Mouse (Mus musculus): ENCODE results near the gene Paxx. TPM values are rescaled to one million over a fixed set of nuclear protein-coding genes. Genes with fewer than 3 reads are reported as not detected.

Gene Paxx
- total RNA-seq (2023) = 83.0 TPM

DNA sequence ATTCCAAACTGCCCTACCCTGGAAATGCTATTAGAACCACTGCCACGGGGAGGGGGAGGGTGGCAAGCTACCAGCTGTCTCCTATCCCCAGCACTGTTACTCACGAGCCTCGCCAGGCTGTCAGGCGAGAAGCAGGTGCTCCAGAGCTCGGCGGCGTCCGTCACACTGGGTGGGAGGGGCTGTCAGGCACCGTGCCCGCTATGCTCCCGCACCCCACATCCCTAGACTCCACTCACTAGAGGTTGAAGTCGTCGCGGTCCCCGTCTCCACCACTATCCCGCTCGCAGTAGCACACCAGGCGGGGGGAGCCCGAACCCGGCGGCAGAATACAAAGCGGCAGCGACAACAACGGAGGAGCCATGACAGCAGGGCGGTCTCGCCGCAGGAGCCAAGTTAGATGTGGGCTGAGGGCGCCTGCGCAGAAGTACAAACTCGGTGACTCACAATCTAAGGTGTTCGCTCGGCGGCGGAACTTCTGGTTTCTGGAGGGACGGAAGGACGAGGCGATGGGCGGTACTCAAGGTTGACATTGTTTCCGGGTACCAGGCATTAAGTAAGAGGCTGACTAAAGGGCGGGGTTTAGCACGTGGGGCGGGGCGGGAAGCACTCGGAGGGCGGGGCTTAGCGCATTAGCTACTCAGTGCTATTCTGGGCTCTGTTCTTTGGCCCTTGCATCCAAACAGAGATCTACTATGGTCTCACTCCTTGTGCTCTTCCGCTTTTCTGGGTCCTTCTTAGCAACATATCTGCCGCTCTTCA lies at the start of gene Paxx:
Paxx (minus strand) TSS at position 544 of the 759 bp plus-strand sequence.

DNA sequence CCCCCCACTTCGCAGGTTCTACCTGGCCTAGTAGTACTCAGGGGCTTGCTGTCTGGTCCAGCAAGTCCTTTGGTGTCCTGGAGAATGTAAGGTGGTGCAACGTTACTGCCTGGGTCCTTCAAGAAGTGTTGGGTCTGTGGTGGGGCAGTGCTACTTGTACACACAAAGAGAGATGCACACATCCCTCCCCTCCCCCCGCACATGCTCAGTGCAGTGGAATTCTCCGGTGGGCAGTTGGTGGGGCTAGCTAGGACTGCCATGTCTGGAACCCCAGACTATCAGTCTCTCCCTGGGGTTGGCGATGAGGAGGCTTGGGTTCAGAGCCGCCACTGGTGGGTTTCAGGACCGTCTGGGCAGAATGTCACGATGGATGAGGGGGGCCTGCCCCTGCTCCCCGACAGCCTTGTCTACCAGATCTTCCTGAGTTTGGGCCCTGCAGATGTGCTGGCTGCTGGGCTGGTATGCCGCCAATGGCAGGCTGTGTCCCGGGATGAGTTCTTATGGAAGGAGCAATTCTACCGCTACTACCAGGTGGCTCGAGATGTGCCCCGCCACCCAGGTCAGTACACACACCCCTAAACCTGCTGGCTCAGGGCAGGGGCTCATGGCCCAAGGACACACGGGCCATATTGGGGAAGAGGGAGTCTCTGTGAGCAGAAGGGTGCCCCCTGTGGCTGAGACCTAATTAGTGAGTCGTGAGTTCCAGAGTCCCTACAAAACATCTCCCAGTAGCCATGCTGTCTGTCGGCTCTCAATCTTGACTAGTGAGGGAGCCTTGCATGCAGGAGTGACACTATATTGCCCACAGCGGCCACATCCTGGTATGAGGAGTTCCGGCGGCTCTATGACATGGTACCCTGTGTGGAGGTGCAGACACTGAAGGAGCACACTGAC lies 40.9 kb upstream of the Paxx start, which contains the start of gene C8g:
C8g (minus strand) TSS at position 127 of the 894 bp plus-strand sequence.

DNA sequence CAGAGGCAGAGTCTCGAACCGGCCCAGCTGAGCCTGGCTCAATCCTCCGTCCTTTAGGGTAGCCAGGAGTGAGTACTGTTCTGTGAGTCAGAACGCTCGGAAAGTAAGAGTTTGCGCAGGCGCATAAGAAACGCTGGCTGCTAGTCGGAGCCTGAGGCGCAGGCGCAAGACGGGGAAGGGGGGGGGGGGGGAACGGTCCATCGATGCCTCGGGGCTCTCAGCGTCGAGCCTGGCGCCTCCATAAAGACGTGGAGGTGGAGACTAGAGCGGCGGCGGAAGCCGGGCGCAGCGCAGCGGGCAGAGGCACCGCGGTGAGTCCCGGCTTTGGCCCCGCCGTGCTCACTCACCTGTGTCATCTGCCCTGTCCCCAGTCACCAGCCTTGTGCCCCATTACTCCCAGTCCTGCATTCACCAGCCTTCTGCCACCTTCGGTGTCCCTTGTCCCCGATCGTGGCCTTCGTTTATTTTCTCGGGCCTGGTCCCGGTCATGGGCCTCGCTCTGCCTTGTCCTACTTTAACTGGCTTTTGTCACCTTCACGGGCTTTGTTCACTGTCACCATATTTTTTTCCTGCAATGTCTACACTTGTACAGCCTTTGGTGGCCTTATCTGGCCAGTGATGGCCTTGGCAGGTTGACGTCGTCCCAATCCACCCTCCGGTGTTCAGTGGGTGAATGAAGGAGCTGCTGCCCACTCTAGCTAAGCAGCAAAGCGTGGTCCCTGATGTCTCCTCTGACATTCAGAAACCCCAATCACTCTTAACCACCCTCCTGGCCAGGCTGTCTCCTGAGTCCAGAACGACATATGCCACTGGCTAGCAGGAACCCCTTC lies 39.9 kb upstream of the Paxx start, which contains the start of gene Fbxw5:
Fbxw5 (plus strand) TSS at position 175 of the 830 bp plus-strand sequence.

DNA sequence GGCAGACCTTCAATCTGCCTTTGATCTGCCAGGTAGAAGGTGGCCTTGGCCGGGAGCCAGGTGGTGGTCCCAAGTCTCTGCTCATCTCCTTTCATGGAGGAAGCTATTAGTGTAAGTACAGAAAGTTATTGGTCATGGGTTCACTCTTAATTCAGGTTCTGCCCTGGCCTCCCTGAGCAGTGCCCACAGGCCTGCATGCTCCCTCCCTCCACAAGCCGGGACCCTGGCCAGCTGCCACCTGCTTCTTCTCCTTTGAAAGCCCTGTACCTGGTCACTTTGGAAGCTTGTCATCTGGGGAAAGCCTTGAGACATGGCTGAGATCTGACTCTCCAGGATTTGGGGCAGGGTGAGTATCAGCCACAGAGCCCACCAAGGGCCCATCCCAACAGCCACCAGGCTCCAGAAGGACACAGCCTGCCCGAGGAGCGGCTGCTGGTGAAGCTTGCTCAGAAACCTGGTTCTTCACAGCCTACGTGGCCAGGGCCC lies 32.6 kb upstream of the Paxx start, which contains the start of gene Lcn12:
Lcn12 (minus strand) TSS at position 436 of the 486 bp plus-strand sequence.

DNA sequence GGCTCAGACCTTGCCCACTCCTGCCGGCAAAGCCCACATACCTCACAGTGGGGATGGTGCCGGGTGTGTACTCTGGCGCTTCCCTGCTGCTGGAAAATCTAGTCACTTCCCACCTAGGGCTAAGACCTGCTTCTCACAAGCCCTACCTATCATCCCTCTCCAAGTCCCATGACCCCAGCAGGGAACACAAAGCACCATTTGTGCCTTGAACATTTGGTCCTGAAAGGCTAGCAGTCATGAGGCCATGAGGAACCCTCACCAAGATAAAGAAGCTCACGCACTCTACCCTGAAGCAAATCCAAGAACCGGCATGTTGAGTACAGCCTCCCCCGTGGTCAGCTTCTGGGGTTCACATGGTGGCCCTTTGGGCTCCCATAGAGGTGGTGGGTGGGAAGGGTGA lies 9.1 kb upstream of the Paxx start, which contains the start of gene Ptgds:
Ptgds (minus strand) TSS at position 78 of the 400 bp plus-strand sequence.

DNA sequence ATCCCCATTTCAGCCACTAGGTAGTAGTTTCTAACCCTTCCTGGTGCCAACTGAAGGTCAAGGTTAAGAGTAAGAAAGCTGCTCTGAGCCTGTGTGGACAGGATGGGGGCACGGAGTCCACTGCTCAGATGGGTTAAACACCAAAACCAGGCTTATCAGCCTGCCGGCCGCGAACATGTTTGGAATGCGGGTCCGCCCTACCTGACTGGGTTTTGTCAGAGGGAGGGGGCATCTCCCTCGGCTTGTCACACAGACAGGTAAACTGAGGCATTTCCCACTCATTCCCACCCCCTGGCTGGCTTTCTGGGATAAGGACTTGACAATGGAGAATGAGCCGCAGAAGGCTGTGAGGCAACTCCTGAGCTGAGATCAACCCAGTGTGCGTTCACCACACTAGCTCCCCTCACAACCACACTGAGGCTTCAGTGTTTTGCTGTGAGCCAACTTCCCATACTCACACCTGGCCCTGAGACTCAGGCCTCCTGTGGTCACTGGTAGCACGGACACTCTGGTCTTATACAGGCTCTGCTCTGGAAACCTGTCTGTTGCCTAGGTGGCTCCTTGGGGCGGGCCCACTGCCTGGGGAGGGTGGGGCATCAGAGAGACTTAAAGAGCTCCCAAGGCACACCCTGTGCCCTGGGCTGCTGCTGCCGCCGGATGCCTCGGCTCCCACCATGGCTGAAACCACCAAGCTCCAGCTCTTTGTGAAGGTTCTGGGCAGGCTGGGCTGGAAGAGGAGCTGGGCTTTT lies 4.5 kb downstream of the Paxx start, which contains the start of gene Clic3:
Clic3 (plus strand) TSS at position 634 of the 749 bp plus-strand sequence.

DNA sequence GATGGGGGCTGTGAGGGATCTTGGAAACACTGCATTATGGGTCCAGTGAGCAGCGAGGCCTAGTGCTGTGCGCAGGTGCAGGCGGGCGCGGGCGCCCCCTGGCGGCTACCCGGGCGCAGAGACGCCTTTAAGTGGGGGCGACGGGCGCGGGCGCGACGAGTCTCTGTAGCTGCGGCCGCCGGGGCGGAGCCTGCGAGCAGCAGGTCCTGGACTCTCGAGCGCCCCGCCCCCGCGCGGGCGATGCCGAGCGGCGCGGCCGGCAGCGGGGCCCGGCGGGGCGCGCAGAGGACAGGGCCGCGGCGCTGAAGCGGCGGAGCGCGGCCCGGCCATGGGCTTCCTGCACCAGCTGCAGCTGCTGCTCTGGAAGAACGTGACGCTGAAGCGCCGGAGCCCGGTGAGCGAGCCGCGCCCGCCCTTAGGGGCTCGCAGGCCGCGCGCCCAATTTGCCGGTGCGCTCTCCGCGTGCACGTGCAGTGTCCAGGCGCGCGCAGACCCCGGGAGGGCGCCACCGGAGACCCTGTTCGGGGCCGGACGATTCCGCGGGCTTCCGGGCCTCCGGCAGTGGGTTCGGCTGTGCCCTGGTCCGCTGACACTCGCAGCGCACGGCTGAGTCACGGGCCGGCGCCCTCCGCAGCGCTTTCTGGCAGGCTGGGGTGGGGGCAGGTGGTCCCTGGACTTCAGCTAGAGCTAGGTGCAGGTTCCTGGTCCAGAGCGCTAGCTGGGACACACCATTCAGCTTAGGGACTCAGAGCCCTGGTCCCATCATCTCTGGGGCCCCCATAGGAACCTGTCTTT lies 32.3 kb downstream of the Paxx start, which contains the start of gene Abca2:
Abca2 (plus strand) TSS at position 262 of the 795 bp plus-strand sequence.

DNA sequence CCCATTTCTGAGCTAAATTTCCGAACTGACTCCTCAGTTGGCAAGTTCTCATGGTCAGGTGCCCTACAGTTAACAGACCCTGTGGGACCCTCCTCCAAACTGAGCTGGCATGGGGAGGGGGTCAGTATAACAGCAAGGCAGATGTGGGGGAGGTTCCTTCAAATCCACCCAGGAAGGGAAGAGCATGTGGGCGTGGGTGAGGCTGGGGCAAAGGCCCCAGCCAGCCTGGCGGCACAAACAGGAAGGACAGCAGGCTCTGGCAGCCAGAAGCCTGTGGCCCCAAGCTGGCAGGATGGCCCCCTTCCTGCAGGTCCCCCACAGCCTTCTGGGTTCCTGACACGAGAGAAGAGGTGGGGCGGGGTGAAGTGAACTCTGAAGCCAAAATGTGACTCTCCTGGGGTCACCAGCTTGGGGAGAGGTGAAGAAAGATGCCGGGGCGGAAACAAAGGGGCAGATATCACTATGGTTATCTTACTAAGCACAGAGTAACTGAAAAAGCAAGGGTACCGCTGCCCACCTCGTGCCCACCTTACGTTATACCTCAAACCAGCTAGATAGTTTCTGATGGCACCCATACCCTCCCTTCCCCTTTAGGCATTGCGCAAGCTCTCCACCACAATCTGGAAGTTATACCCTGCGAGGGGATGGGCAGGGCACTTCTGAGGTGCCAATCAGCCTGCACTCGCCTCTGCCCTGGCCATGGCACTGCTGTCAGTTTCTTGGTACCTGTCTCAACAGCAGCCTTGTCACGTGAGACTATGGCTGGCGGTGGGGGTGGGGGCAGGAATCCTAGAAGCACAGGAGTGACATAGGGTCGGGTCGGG lies 38.1 kb downstream of the Paxx start, which contains the start of gene Fut7:
Fut7 (plus strand) TSS at position 681 of the 824 bp plus-strand sequence.

Other genes with a start within 250 kb of the Paxx start
- 68.2 TPM for gene Nelfb, start 249.6 kb downstream of the Paxx start, total RNA-seq (2023)
- gene Stpg3, start 246.5 kb downstream of the Paxx start, total RNA-seq (2023) = not detected
- gene Fam166a, start 242.3 kb downstream of the Paxx start, total RNA-seq (2023) = not detected
- gene Tubb4b, start 236.4 kb downstream of the Paxx start, total RNA-seq (2023) = 105 TPM
- gene Slc34a3, start 226.7 kb downstream of the Paxx start, total RNA-seq (2023) = not detected
- gene Rnf224, start 224.3 kb downstream of the Paxx start, total RNA-seq (2023) = not detected
- gene Rnf208, start 218.8 kb downstream of the Paxx start, total RNA-seq (2023) = not detected
- not detected for gene Cysrt1, start 218.6 kb downstream of the Paxx start, total RNA-seq (2023)
- gene AL732309.1, start 214.2 kb downstream of the Paxx start, total RNA-seq (2023) = 11.0 TPM
- gene Tmem203, start 205.7 kb downstream of the Paxx start, total RNA-seq (2023) = 20.6 TPM
- 20.0 TPM for gene Tprn, start 198.5 kb downstream of the Paxx start, total RNA-seq (2023)
- gene Ssna1, start 188.7 kb downstream of the Paxx start, total RNA-seq (2023) = 39.1 TPM
- 92.6 TPM for gene Anapc2, start 188.6 kb downstream of the Paxx start, total RNA-seq (2023)
- not detected for gene Tmem210, start 172.9 kb downstream of the Paxx start, total RNA-seq (2023)
- not detected for gene Lrrc26, start 171.2 kb downstream of the Paxx start, total RNA-seq (2023)
- not detected for gene Grin1, start 141.9 kb downstream of the Paxx start, total RNA-seq (2023)
- gene Man1b1, start 128.8 kb downstream of the Paxx start, total RNA-seq (2023) = 34.4 TPM
- 13.0 TPM for gene Dpp7, start 104.7 kb downstream of the Paxx start, total RNA-seq (2023)
- gene Uap1l1, start 95.4 kb downstream of the Paxx start, total RNA-seq (2023) = 12.6 TPM
- not detected for gene Sapcd2, start 88.8 kb downstream of the Paxx start, total RNA-seq (2023)
- gene Entpd2, start 65.2 kb downstream of the Paxx start, total RNA-seq (2023) = not detected
- gene Npdc1, start 61.7 kb downstream of the Paxx start, total RNA-seq (2023) = 2.3 TPM
- gene Fut7, start 37.8 kb downstream of the Paxx start, total RNA-seq (2023) = 0.52 TPM
- gene Abca2, start 32.4 kb downstream of the Paxx start, total RNA-seq (2023) = 80.3 TPM
- not detected for gene Clic3, start 4.3 kb downstream of the Paxx start, total RNA-seq (2023)
- not detected for gene Ptgds, start 9.0 kb upstream of the Paxx start, total RNA-seq (2023)
- gene Lcn12, start 32.8 kb upstream of the Paxx start, total RNA-seq (2023) = not detected
- gene Fbxw5, start 39.7 kb upstream of the Paxx start, total RNA-seq (2023) = 60.4 TPM
- not detected for gene C8g, start 40.6 kb upstream of the Paxx start, total RNA-seq (2023)
- 40.5 TPM for gene Traf2, start 85.8 kb upstream of the Paxx start, total RNA-seq (2023)
- 100 TPM for gene Edf1, start 96.8 kb upstream of the Paxx start, total RNA-seq (2023)
- gene Mamdc4, start 113.8 kb upstream of the Paxx start, total RNA-seq (2023) = 2.0 TPM
- gene Phpt1, start 114.1 kb upstream of the Paxx start, total RNA-seq (2023) = 18.9 TPM
- gene Ajm1, start 120.7 kb upstream of the Paxx start, total RNA-seq (2023) = 0.70 TPM
- 115 TPM for gene Rabl6, start 147.4 kb upstream of the Paxx start, total RNA-seq (2023)
- gene Ccdc183, start 156.6 kb upstream of the Paxx start, total RNA-seq (2023) = not detected
- 0.80 TPM for gene Tmem141, start 160.9 kb upstream of the Paxx start, total RNA-seq (2023)
- gene Fcna, start 166.9 kb upstream of the Paxx start, total RNA-seq (2023) = 2.1 TPM
- gene Lcn8, start 192.0 kb upstream of the Paxx start, total RNA-seq (2023) = not detected
- not detected for gene Lcn5, start 196.9 kb upstream of the Paxx start, total RNA-seq (2023)
- gene Lcn6, start 215.7 kb upstream of the Paxx start, total RNA-seq (2023) = not detected
- gene Lcn10, start 221.6 kb upstream of the Paxx start, total RNA-seq (2023) = not detected
- gene Obp2a, start 238.9 kb upstream of the Paxx start, total RNA-seq (2023) = not detected
- 16.7 TPM for gene Bmyc, start 245.6 kb upstream of the Paxx start, total RNA-seq (2023)

All from CD8-positive naive resting alpha-beta T cell, adult 57 days (primary cell).